Mouse (Mus musculus): ENCODE results near the gene Cd44.

GRCm38 (mm10) chr2:102804109-102804508, 97.4 kb downstream of the Cd44 start:
- TF ChIP-seq POLR2A (IDR thresholded peaks at IDR 0.05; ENCODE audit: insufficient read length, low read depth) (no peak), E2F4 (IDR thresholded peaks at IDR 0.05; ENCODE audit: insufficient read depth) (no peak), MAX (IDR thresholded peaks at IDR 0.05; ENCODE audit: low read depth) (no peak), MYOD1 (IDR thresholded peaks at IDR 0.05; ENCODE audit: control insufficient read depth in 1 of 3, insufficient read length in 2 of 3, low read depth in 2 of 3) (no peak), TCF12 (IDR thresholded peaks at IDR 0.05; ENCODE audit: insufficient read depth, poor library complexity, severe bottlenecking) (no peak), CEBPB (IDR thresholded peaks at IDR 0.05; ENCODE audit: insufficient read depth, poor library complexity, severe bottlenecking) (no peak), POLR2AphosphoS2 (IDR thresholded peaks at IDR 0.05; ENCODE audit: insufficient read length, low read depth) (no peak), REST (IDR thresholded peaks at IDR 0.05; ENCODE audit: insufficient read depth, insufficient read length) (no peak), TCF3 (IDR thresholded peaks at IDR 0.05; ENCODE audit: insufficient read length, low read depth) (no peak), MYOG (IDR thresholded peaks at IDR 0.05; ENCODE audit: control insufficient read depth in 1 of 3, insufficient read depth in 1 of 3, insufficient read length in 2 of 3, low read depth in 2 of 3) (no peak)

Measured in myocyte (in vitro differentiated cells).